Mouse (Mus musculus) gastrocnemius, postnatal 4 days (tissue): ENCODE results near the gene Cdkn1b. TPM values are rescaled to one million over a fixed set of nuclear protein-coding genes. Genes with fewer than 3 reads are reported as not detected.

Experiments
- DNase-seq, 2 experiments: peaks; one replicate each; pipeline ENCODE4 v3.0.0; 2021 to 2022; ENCODE audit warnings: low spot score in 2 of 2, mixed read lengths in 2 of 2
- total RNA-seq, 2 experiments: library from RNA; stranded (reverse); gene quantifications; 2 replicates each; pipeline ENCODE4 v1.2.3; 2021

Gene Cdkn1b
- total RNA-seq, 2 experiments from 2014 or later: 51.1 to 53.0 TPM

GRCm38 (mm10) chr6:134963910-134964309 lies 43.7 kb downstream of the Cdkn1b start:
- DNase-seq: no peak

DNA sequence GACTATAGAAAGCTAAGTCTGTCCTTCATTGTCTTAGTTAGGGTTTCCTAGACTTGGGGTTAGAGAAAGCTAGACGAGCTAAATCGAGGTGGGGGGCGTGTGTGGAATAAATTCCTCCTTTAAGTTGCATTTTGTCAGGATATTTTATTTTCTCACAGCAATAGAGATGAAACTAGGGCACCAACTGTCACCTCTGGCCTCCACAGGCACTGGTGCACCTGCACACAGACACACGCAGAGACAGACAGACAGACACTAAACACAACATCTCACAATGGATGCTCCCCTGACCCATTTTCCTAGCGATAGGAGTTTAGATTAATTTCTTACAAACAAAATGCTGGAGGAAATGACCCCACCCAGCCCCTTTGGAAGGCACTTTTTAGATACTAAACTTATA lies 46.5 kb downstream of the Cdkn1b start:
- DNase-seq: no peak

DNA sequence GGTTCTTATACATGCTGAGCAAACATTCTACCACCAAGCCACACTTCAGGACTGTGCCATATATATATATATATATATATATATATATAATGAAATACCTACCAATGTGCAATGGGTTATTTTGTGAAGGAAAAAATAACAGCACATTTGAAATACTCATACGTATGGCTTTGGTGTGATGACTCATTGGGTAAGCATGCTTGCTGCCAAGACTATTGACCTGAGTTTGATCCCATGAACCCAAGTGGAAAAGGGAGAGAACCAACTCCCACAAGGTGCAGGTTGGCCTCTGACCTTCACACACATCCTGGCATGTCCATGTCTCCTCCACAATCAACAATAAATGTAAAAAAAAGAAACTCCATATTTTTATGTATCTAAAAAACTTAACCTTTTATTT lies 48.1 kb downstream of the Cdkn1b start:
- no peak for DNase-seq

- DNase-seq: no peak
These were observed 49.3 kb downstream of the Cdkn1b start for GRCm38 (mm10) chr6:134969498-134969897.

DNA sequence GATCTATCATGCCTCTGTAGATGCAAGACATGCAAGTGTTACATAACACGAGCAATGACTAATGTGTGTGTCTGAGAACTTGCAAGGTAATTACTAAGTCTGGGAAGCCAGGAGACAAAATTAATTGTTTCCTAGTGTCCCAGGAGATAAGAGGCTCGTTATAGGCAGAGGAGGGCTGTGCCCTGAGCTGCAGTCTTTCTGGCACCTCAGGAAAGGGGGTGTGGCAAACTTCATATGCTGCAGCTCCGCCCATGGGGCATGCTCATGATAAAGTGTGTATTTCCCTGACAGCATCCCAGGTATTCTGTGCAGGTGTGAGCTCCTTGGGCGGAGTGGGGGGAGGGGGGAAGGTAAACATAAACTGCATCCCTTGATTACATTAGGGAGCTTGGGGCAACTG lies 51.9 kb downstream of the Cdkn1b start:
- no peak for DNase-seq

Other genes with a start within 250 kb of the Cdkn1b start
- gene Dusp16, start 127.8 kb upstream of the Cdkn1b start, total RNA-seq: 10 to 100 TPM; 27.8 to 29.7 TPM
- 1 to 10 TPM; 4.1 to 4.7 TPM for gene Crebl2, start 90.2 kb upstream of the Cdkn1b start, total RNA-seq
- 1 to 10 TPM; 4.9 to 7.7 TPM for gene Gpr19, start 21.8 kb upstream of the Cdkn1b start, total RNA-seq
- gene Apold1, start 61.3 kb downstream of the Cdkn1b start, total RNA-seq: 1 to 10 TPM; 7.0 to 7.6 TPM
- 10 to 100 TPM; 42.1 to 53.6 TPM for gene Ddx47, start 91.2 kb downstream of the Cdkn1b start, total RNA-seq
- gene Gprc5a, start 145.2 kb downstream of the Cdkn1b start, total RNA-seq: 1 to 10 TPM; 1.3 to 1.5 TPM
- not detected for gene Gprc5d, start 197.9 kb downstream of the Cdkn1b start, total RNA-seq